Mouse (Mus musculus) cerebellum, adult 9-10 months (tissue): ENCODE measurements at regions not wholly inside any gene's neighbourhood (a gene's known extent, or its start where the extent isn't known, plus 50 kb on each side); places are given as distances from the start of the nearest gene placed in this dataset.

Source experiments
- DNase-seq: peaks from one replicate; pipeline ENCODE4 v3.0.0; 2022

DNA sequence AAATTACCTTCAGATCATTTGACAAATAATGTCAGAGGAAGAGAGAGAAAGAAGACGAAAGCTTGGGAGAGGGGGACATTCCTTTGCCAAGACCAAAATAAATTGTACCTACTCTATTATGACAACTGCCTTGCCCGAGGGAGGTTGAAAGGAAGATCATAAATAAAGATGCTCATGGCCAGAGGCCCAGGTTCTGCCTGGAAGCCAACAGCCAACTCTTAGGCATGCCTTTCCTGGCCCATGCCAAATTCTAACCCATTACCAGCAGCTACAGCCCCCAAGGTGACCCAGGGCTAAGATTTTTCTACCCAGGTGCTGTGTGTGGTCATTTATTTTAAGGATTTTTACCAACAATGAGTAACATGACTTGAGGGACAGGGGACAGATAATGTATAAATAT, 54.9 kb downstream of the Cbln1 start:
- DNase-seq, result peak; percentile 22

DNA sequence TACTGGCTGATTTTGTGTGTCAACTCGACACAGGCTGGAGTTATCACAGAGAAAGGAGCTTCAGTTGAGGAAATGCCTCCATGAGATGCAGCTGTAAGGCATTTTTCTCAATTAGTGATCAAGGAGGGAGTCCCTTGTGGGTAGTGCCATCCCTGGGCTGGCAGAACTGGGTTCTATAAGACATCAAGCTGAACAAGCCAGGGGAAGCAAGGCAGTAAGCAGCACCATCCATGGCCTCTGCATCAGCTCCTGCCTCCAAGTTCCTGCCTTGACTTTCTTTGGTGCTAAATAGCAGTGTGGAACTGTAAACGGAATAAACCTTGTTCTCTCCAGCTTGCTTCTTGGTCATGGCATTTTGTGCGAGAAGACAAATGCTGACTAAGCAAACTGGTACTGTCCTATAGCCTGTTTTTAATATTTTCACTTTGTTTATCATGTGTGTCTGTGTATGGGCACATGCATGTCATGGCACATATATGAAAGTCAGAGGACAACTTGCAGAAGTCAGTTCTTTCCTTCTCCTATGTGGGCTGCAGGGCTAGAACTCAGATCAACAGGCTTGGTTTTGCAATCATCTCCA, 57.3 kb downstream of the Cbln1 start:
- DNase-seq, result no peak

GRCm38 (mm10) chr8:87389016-87389415, 83.4 kb downstream of the Cbln1 start:
- no peak for DNase-seq

- no peak for DNase-seq
Observed at GRCm38 (mm10) chr8:87383527-87384206, 88.7 kb downstream of the Cbln1 start.

DNA sequence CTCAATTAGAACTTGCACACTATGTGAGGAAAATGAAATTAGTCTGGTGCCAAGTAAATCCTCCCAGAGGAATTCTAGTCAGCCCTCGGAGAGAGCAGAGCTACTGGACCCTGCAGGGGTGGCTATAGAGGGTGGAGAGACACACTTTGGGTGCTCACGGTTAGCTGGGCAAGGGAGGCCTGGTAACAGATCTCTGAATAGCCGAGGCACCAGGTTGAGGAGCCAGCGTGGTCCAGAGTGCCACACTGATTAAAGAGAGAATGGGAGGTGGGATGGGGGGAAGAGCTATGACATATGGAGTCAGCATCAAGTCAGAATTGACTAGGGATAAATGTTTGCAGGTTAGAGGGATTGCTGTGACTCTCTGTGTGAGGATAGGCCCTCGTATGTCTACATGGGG, 90.1 kb downstream of the Cbln1 start:
- no peak for DNase-seq

GRCm38 (mm10) chr8:87380791-87381190, 91.6 kb downstream of the Cbln1 start:
- DNase-seq, result no peak

DNA sequence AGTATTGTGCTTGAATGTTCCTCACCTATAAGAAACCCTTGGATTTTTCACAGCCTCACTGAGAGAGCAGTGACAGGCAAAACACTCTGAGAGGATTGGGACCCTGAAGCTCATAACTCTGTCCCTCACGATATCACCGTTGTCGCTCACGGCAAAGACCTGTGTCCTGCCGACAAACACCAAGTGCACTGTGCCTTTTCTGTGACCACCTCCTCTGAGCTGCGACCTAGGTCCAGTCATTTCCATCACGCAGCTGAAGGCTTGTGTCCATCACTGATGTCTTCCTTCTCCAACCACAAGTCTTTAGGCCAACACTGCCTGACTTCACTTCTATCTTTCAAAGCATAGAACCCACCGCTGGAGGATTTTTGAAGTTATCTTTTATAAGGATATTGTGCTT, 93.1 kb downstream of the Cbln1 start:
- no peak for DNase-seq

- DNase-seq, result no peak
Observed at GRCm38 (mm10) chr8:87374044-87374443, 98.4 kb downstream of the Cbln1 start.

GRCm38 (mm10) chr8:87373535-87373934, 98.9 kb downstream of the Cbln1 start:
- no peak for DNase-seq

- DNase-seq, result peak; percentile 39
Observed at GRCm38 (mm10) chr8:87372061-87372460, 100.3 kb downstream of the Cbln1 start.

- no peak for DNase-seq
Observed at GRCm38 (mm10) chr8:87370194-87370593, 102.2 kb downstream of the Cbln1 start.

DNA sequence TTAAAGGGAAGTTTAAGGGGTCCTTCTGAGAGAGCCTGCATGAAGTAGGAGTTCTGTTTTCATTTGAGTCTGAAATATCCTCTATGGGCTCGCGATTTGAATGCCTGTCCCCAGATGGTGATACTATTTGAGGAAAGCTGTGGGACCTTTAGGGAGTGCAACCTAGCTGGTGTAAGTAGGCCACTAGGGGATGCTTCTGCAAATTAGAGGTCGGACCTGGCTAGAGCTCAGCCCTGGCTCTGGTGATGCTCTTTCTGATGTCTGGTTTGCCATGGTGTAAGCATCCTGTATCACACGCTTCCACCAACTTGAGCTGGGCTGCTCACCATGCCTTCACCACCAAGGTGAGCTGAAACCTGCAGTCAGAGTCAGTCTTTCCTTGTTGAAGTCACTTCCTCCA, 121.9 kb downstream of the Cbln1 start:
- DNase-seq, result peak; percentile 72

DNA sequence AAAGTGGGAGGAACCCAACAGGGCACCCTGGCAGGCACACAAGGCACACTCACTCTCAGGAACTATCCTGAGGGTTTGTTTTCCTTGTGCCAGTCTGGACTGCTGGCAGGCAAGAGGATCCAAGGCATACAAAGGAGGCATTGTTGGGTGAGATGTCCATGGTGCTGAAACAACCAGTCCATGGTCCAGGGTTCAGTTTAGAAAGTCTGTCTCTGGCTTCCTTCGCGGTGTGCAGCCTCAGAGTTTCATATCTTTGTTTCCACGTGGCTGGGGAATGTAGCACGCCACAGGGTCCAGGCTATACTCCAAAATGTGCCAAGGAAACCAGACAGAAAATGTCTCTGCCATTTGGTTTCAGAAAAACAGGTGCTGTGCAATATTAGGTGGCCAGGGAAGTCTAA, 122.6 kb downstream of the Cbln1 start:
- DNase-seq, result peak; percentile 93

DNA sequence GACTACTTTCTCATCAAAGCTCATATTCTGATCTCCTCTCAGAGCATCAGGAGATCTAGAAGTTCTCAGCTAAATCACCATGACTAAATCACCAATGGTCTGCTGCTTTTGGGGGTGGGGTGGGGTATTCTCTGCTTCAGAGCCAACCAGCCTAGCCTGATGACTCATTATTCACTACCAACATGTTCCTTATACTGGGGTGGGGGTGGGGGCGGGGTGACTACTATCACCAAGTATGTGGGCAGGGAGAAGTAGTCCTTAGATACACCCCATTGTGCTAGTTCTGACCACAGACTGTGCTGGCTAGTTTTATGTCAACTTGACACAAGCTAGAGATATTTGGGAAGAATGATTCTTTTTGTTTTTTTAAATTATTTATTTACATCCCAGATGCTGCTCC, 143.0 kb downstream of the Cbln1 start:
- DNase-seq, result no peak

- DNase-seq, result no peak
Observed at GRCm38 (mm10) chr8:87314570-87314969, 157.8 kb downstream of the Cbln1 start.

DNA sequence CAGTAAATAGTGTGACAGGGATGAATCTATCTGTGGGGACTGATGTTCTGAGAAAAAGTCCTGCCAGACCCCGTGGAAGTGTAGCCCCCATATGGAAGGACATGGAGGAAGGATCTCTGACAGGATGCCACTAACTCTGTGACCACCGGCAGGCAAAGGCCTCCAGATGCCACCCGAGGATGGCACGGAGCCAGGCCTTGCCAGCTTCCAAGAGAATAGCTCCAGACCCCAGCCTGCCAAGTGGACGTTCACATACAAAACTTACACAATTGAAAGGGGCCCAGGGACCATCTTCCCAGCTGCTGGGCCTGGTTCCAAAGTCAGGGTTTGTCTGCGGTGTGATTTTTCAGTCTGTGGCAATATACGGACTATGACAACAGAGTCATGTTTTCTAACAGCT, 161.1 kb downstream of the Cbln1 start:
- DNase-seq, result no peak

- no peak for DNase-seq
Observed at GRCm38 (mm10) chr8:87308311-87308710, 164.1 kb downstream of the Cbln1 start.

DNA sequence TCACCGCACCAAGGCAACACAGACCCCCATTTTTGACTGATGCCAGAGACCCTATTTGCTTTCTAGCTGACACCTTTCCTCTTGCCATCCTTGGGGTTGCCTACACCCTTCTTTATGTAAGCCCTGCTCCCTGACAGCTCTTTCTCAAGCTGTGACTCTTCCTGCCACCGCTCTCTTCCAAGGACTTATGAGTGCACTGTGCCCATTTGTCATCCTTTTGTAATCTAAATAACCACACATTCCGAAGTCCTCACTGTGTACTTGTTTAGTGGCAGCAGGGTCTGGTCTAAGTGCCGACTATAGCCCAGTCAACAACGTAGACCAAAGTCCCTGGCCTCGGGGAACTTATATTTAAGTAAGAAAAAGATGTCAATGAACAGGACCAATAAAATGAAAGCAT, 167.4 kb downstream of the Cbln1 start:
- DNase-seq, result no peak

DNA sequence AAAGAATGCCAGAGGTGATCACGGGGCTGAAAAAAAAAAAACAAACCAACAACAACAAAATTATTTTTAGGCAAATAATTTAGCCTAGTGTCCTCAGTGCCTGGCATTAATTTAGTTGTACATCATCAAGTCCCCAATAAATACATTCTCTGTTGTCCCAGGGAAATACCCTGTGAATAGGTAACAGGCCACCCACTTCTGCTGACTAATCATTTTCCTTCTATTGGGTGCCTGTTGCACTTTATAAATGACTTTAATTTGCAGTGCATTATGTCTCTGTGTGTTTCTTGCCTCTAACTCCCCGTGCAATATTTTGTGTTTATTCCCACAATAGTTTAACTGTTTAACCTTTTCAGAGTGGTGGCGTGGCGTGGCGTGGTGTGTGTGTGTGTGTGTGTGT, 168.9 kb downstream of the Cbln1 start:
- no peak for DNase-seq

GRCm38 (mm10) chr8:87297761-87298160, 174.6 kb downstream of the Cbln1 start:
- no peak for DNase-seq

DNA sequence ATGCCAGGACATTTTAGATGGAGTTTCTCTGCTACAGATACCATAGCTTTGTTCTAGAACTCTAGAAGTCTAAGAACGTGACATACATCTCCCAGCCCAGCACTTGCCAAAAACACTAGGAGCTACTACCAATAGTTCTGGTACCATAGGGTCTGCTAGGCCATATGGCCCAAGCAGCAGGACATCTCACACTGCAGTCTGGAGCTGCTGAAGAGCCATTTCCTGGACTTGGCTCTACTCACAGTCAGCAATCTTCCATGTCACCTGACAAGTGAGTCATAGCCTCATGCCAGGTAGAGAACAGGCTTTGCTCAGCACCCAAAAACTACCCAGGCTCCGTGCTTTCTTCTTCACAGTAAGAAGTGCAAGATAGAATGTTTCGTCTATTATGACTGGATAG, 175.1 kb downstream of the Cbln1 start:
- DNase-seq, result peak; percentile 97

GRCm38 (mm10) chr8:87286059-87286458, 186.3 kb downstream of the Cbln1 start:
- peak; percentile 85 for DNase-seq

GRCm38 (mm10) chr8:87284356-87284755, 188.1 kb downstream of the Cbln1 start:
- DNase-seq, result no peak

- no peak for DNase-seq
Observed at GRCm38 (mm10) chr8:87282511-87282910, 189.9 kb downstream of the Cbln1 start.

DNA sequence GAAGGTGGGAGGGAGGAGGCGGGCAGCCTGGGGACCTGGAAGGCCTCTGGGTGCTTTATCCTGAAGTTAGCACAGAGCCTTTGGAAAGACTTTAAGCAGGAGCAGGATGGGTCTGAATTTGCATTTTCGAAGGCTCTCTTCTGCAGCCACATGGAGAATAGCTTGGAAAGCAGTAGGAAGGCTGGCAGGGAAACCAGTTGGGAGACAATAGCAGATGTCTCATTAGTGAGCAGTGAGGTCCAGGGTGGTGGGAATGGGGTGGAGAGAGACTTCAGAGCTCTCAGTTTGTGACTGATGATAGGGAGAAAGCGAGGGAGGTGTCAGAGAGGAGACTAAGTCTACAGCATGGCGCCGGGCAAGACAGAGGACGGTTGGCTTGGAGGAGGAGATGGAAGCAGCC, 199.1 kb downstream of the Cbln1 start:
- peak; percentile 55 for DNase-seq
